Mouse (Mus musculus): ENCODE results near the gene Mindy4. TPM values are rescaled to one million over a fixed set of nuclear protein-coding genes. Genes with fewer than 3 reads are reported as not detected.

Mindy4 gene
- polyA plus RNA-seq, 1 experiment from 2014 or later, result 16.2 TPM

- no peak for ATAC-seq (ENCODE audit: low read depth)
Measured at GRCm38 (mm10) chr6:55285218-55285617, 82.0 kb downstream of the Mindy4 start.

GRCm38 (mm10) chr6:55288007-55288602 is 84.9 kb downstream of the Mindy4 start:
- ATAC-seq (ENCODE audit: low read depth), result no peak
- H3K27ac ChIP-seq (replicated peaks; ENCODE audit: low read depth, low read length), result no peak overlapping the region
- H3K4me3 ChIP-seq (ENCODE audit: low read depth, low read length), result no peak overlapping the region
- H3K4me2 ChIP-seq (ENCODE audit: low read depth, low read length), result no peak overlapping the region
- peaks cover 7% of the 10 kb centered on the region; the same call in 1 of the 2 replicates for H3K36me3 ChIP-seq (ENCODE audit: control insufficient read depth, insufficient read depth, low read length)
- H3K4me1 ChIP-seq (ENCODE audit: control insufficient read depth, insufficient read depth, low read length), result no peaks in the 10 kb centered on the region
- H3K9ac ChIP-seq (ENCODE audit: low read depth, low read length), result no peak overlapping the region
- H3K9me3 ChIP-seq (ENCODE audit: control insufficient read depth, low read length), result no peaks in the 10 kb centered on the region
- H3K27me3 ChIP-seq (replicated peaks; ENCODE audit: control insufficient read depth, insufficient read depth, low read length), result no peaks in the 10 kb centered on the region
- DNase-seq (ENCODE audit: low spot score), result no peak
- WGBS, result 91% methylated on average over 5 of the region's 5 CpGs

More at GRCm38 (mm10) chr6:55285218-55285617, 82.0 kb downstream of the Mindy4 start:
- Histone ChIP-seq H3K36me3 (ENCODE audit: control insufficient read depth, insufficient read depth, low read length) (peaks cover 7% of the 10 kb centered on the region; the same call in 1 of the 2 replicates), H3K9ac (ENCODE audit: low read depth, low read length) (no peak overlapping the region), H3K4me2 (ENCODE audit: low read depth, low read length) (no peak overlapping the region), H3K9me3 (ENCODE audit: control insufficient read depth, low read length) (no peaks in the 10 kb centered on the region), H3K4me1 (ENCODE audit: control insufficient read depth, insufficient read depth, low read length) (no peaks in the 10 kb centered on the region; the same call in 1 of the 2 replicates), H3K27me3 (replicated peaks; ENCODE audit: control insufficient read depth, insufficient read depth, low read length) (no peaks in the 10 kb centered on the region), H3K4me3 (ENCODE audit: low read depth, low read length) (no peak overlapping the region), H3K27ac (replicated peaks; ENCODE audit: low read depth, low read length) (no peak overlapping the region)
- WGBS, result 58% methylated on average over 5 of the region's 5 CpGs
- no peak for DNase-seq (ENCODE audit: low spot score)

DNA sequence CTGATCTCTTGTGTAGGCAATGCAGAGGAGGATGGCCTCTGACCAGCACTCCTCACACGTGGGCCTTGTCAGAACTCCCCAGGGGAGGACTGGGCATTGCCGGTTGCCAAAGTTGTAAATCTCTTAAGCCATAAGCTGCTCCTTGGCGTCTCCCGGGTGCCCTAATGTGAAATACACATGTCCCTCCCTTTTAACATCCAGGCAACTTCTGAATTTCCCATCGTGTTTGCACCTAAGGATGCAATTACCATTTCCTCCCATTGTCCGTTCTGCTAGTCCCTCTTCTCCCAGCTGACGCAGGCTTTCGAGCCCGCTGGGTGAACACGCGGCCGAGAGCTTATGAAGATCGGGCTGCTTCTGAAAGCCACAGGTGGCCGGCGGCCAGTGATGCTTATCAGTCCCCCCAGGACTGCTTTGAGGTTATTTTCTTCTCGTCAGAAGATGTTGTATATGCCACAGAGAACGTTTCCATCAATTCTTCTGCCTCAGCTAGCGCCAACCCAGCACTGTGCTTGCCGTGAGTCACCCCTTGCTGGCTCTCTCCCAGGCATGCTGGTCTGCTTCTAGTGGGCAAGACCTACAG is 91.5 kb downstream of the Mindy4 start:
- Histone ChIP-seq H3K36me3 (ENCODE audit: control insufficient read depth, insufficient read depth, low read length) (peaks cover 16% of the 10 kb centered on the region; the same call in 1 of the 2 replicates), H3K27me3 (replicated peaks; ENCODE audit: control insufficient read depth, insufficient read depth, low read length) (no peaks in the 10 kb centered on the region), H3K4me2 (ENCODE audit: low read depth, low read length) (no peak overlapping the region), H3K4me3 (ENCODE audit: low read depth, low read length) (no peak overlapping the region), H3K4me1 (ENCODE audit: control insufficient read depth, insufficient read depth, low read length) (no peaks in the 10 kb centered on the region), H3K9me3 (ENCODE audit: control insufficient read depth, low read length) (no peaks in the 10 kb centered on the region), H3K9ac (ENCODE audit: low read depth, low read length) (no peak overlapping the region), H3K27ac (replicated peaks; ENCODE audit: low read depth, low read length) (no peak overlapping the region)
- 0 out of 2 replicates have a peak, but pooled peaks have one; percentile 26 for ATAC-seq (ENCODE audit: low read depth)
- DNase-seq (ENCODE audit: low spot score), result peak; percentile 51
- 63% methylated on average over 19 of the region's 19 CpGs for WGBS

DNA sequence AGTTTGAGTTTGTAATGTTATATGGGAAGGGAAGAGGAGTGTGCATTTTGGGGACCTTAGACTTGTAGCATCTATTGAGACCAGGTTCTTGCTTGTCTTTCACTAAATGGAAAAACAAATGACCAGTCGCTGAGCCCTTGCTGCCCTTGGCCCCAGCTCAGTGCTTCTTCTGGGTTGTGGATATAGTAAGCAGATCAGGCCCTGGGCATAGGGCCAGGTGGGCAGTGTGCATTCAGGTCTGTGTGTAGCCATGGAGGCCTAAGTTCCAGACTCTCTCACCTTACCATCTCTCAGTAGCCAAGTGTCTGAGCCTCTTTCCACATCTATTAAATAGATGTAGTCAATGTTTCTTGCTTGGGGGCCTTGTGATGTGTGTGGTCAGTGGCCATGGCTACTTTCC is 92.1 kb downstream of the Mindy4 start:
- Histone ChIP-seq H3K36me3 (ENCODE audit: control insufficient read depth, insufficient read depth, low read length) (peaks cover 19% of the 10 kb centered on the region; the same call in 1 of the 2 replicates), H3K27me3 (replicated peaks; ENCODE audit: control insufficient read depth, insufficient read depth, low read length) (no peaks in the 10 kb centered on the region), H3K4me3 (ENCODE audit: low read depth, low read length) (no peak overlapping the region), H3K4me2 (ENCODE audit: low read depth, low read length) (no peak overlapping the region), H3K4me1 (ENCODE audit: control insufficient read depth, insufficient read depth, low read length) (no peaks in the 10 kb centered on the region), H3K9ac (ENCODE audit: low read depth, low read length) (no peak overlapping the region), H3K27ac (replicated peaks; ENCODE audit: low read depth, low read length) (no peak overlapping the region), H3K9me3 (ENCODE audit: control insufficient read depth, low read length) (no peaks in the 10 kb centered on the region)
- ATAC-seq (ENCODE audit: low read depth) (no peak), DNase-seq (ENCODE audit: low spot score) (no peak)
- 79% methylated on average over 1 of the region's 1 CpGs for WGBS

DNA sequence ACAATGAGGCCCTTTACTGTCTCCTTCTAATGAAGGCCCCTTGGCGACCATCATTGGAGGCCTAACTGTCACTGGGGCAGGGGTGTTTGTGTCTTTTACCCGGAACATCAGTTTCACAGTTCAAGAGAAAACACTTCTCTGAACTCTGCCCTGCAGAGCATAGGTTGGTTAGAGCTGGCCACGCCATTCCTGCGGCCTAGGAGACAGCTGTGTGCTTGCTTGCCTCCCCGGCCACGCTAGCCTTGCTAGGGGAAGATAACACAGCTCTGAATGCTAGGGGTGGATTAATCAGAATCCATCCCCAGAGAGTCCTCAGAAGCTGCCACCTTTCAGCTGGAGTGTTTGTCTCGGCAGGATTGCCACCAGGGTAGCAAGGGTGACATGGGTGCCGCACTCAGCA is 96.3 kb downstream of the Mindy4 start:
- ATAC-seq (ENCODE audit: low read depth) (no peak), DNase-seq (ENCODE audit: low spot score) (no peak)
- 78% methylated on average over 8 of the region's 8 CpGs for WGBS
- Histone ChIP-seq H3K9me3 (ENCODE audit: control insufficient read depth, low read length) (no peaks in the 10 kb centered on the region), H3K27me3 (replicated peaks; ENCODE audit: control insufficient read depth, insufficient read depth, low read length) (no peaks in the 10 kb centered on the region), H3K36me3 (ENCODE audit: control insufficient read depth, insufficient read depth, low read length) (peaks cover 46% of the 10 kb centered on the region), H3K4me1 (ENCODE audit: control insufficient read depth, insufficient read depth, low read length) (no peaks in the 10 kb centered on the region), H3K9ac (ENCODE audit: low read depth, low read length) (no peak overlapping the region), H3K27ac (replicated peaks; ENCODE audit: low read depth, low read length) (no peak overlapping the region), H3K4me3 (ENCODE audit: low read depth, low read length) (no peak overlapping the region), H3K4me2 (ENCODE audit: low read depth, low read length) (no peak overlapping the region)

DNA sequence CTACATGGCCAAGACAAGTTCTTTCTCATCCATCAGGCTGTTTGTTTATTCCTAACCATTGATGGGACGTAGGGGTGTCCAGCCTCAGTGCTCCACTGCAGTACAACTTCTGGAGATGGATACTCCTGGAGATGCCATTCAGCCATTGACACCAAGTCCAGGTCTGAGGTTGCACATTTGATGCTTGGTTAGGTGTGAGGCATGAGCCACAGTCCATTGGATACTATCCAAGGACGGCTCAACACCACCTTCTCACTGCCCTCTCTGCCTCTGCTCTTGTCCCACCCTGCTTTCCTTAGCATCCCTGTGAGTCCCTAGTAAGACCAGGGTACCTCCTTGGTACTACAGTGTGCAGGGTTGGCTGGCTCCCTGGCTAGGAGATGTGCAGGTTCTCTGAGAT is 96.7 kb downstream of the Mindy4 start:
- Histone ChIP-seq H3K4me1 (ENCODE audit: control insufficient read depth, insufficient read depth, low read length) (no peaks in the 10 kb centered on the region), H3K27ac (replicated peaks; ENCODE audit: low read depth, low read length) (no peak overlapping the region), H3K4me2 (ENCODE audit: low read depth, low read length) (no peak overlapping the region), H3K27me3 (replicated peaks; ENCODE audit: control insufficient read depth, insufficient read depth, low read length) (no peaks in the 10 kb centered on the region), H3K9me3 (ENCODE audit: control insufficient read depth, low read length) (no peaks in the 10 kb centered on the region), H3K9ac (ENCODE audit: low read depth, low read length) (no peak overlapping the region), H3K4me3 (ENCODE audit: low read depth, low read length) (no peak overlapping the region), H3K36me3 (ENCODE audit: control insufficient read depth, insufficient read depth, low read length) (peaks cover 46% of the 10 kb centered on the region)
- WGBS, result 91% methylated on average over 2 of the region's 2 CpGs
- ATAC-seq (ENCODE audit: low read depth) (no peak), DNase-seq (ENCODE audit: low spot score) (no peak)

GRCm38 (mm10) chr6:55300704-55301103 is 97.5 kb downstream of the Mindy4 start:
- WGBS, result 76% methylated on average over 11 of the region's 11 CpGs
- peaks cover 46% of the 10 kb centered on the region for H3K36me3 ChIP-seq (ENCODE audit: control insufficient read depth, insufficient read depth, low read length)
- no peak for ATAC-seq (ENCODE audit: low read depth)

GRCm38 (mm10) chr6:55310179-55310578 is 107.0 kb downstream of the Mindy4 start:
- 48% methylated on average over 2 of the region's 2 CpGs for WGBS
- no peak overlapping the region for H3K4me3 ChIP-seq (ENCODE audit: low read depth, low read length)
- ATAC-seq (ENCODE audit: low read depth) (no peak), DNase-seq (ENCODE audit: low spot score) (no peak)
- H3K27ac ChIP-seq (replicated peaks; ENCODE audit: low read depth, low read length), result no peak overlapping the region
- no peak overlapping the region for H3K9ac ChIP-seq (ENCODE audit: low read depth, low read length)
- no peaks in the 10 kb centered on the region for H3K9me3 ChIP-seq (ENCODE audit: control insufficient read depth, low read length)
- no peak overlapping the region for H3K4me2 ChIP-seq (ENCODE audit: low read depth, low read length)
- peaks cover 5% of the 10 kb centered on the region; the same call in 1 of the 2 replicates for H3K4me1 ChIP-seq (ENCODE audit: control insufficient read depth, insufficient read depth, low read length)
- H3K36me3 ChIP-seq (ENCODE audit: control insufficient read depth, insufficient read depth, low read length), result 0 out of 2 replicates have a peak, but pooled peaks cover 6% of the 10 kb centered on the region
- H3K27me3 ChIP-seq (replicated peaks; ENCODE audit: control insufficient read depth, insufficient read depth, low read length), result no peaks in the 10 kb centered on the region

More at GRCm38 (mm10) chr6:55300704-55301103, 97.5 kb downstream of the Mindy4 start:
- H3K9me3 ChIP-seq (ENCODE audit: control insufficient read depth, low read length), result no peaks in the 10 kb centered on the region
- H3K9ac ChIP-seq (ENCODE audit: low read depth, low read length), result no peak overlapping the region
- H3K27me3 ChIP-seq (replicated peaks; ENCODE audit: control insufficient read depth, insufficient read depth, low read length), result no peaks in the 10 kb centered on the region
- no peaks in the 10 kb centered on the region for H3K4me1 ChIP-seq (ENCODE audit: control insufficient read depth, insufficient read depth, low read length)
- no peak overlapping the region for H3K4me2 ChIP-seq (ENCODE audit: low read depth, low read length)
- H3K4me3 ChIP-seq (ENCODE audit: low read depth, low read length), result no peak overlapping the region
- no peak overlapping the region for H3K27ac ChIP-seq (replicated peaks; ENCODE audit: low read depth, low read length)
- no peak for DNase-seq (ENCODE audit: low spot score)

GRCm38 (mm10) chr6:55311962-55312361 is 108.8 kb downstream of the Mindy4 start:
- no peak for ATAC-seq (ENCODE audit: low read depth)
- Histone ChIP-seq H3K9ac (ENCODE audit: low read depth, low read length) (no peak overlapping the region), H3K36me3 (ENCODE audit: control insufficient read depth, insufficient read depth, low read length) (0 out of 2 replicates have a peak, but pooled peaks cover 6% of the 10 kb centered on the region), H3K27ac (replicated peaks; ENCODE audit: low read depth, low read length) (no peak overlapping the region), H3K27me3 (replicated peaks; ENCODE audit: control insufficient read depth, insufficient read depth, low read length) (no peaks in the 10 kb centered on the region), H3K9me3 (ENCODE audit: control insufficient read depth, low read length) (no peaks in the 10 kb centered on the region), H3K4me1 (ENCODE audit: control insufficient read depth, insufficient read depth, low read length) (peaks cover 5% of the 10 kb centered on the region; the same call in 1 of the 2 replicates), H3K4me2 (ENCODE audit: low read depth, low read length) (no peak overlapping the region), H3K4me3 (ENCODE audit: low read depth, low read length) (no peak overlapping the region)
- peak; percentile 30 for DNase-seq (ENCODE audit: low spot score)
- WGBS, result 33% methylated on average over 5 of the region's 5 CpGs

Data from embryonic facial prominence, embryonic 14.5 days (tissue).